Mouse (Mus musculus) midbrain, embryonic 10.5 days (tissue): ENCODE data around the gene Fam151b. TPM values are rescaled to one million over a fixed set of nuclear protein-coding genes. Genes with fewer than 3 reads are reported as not detected.

ENCODE experiments used
- DNase-seq: peaks from one replicate; pipeline ENCODE4 v3.0.0-alpha.2; 2017; ENCODE audit warnings: low spot score
- H3K27ac ChIP-seq: fragments of 300-500 bp; sonication (generic); replicated peaks from 2 replicates; pipeline ENCODE4 v1.5.1; 2016; ENCODE audit warnings: mild to moderate bottlenecking
- H3K27me3 ChIP-seq: fragments of 300-500 bp; sonication (generic); 2 replicates; pipeline ENCODE4 v1.6.1; 2016; ENCODE audit warnings: low read depth, mild to moderate bottlenecking; ENCODE audit not compliant: poor library complexity, severe bottlenecking
- H3K36me3 ChIP-seq: fragments of 300-500 bp; sonication (generic); 2 replicates; pipeline ENCODE4 v1.6.1; 2016; ENCODE audit warnings: mild to moderate bottlenecking, moderate library complexity
- H3K4me1 ChIP-seq: fragments of 300-500 bp; sonication (generic); 2 replicates; pipeline ENCODE4 v1.6.1; 2016
- H3K4me3 ChIP-seq: fragments of 300-500 bp; sonication (generic); 2 replicates; pipeline ENCODE4 v1.5.1; 2016; ENCODE audit warnings: mild to moderate bottlenecking, moderate library complexity
- H3K9me3 ChIP-seq: fragments of 300-500 bp; sonication (generic); replicated peaks from 2 replicates; pipeline ENCODE4 v1.6.1; 2016; ENCODE audit warnings: mild to moderate bottlenecking
- WGBS: fragments of 180-500 bp; shearing (Covaris S2); methylation state at CpG from one replicate; pipeline ENCODE4 v1.1.7; 2016; 5-methylcytosine and 5-hydroxymethylcytosine counted together
- polyA plus RNA-seq: library from polyadenylated mRNA; unstranded; fragments of >200 nt; fragmentation: Nextera tagmentation; extraction: Ambion mirVana; gene quantifications from 2 replicates; pipeline ENCODE4 v1.2.1, GENCODE M21; 2016

Fam151b gene
- polyA plus RNA-seq, 1 experiment from 2014 or later: 0.16 TPM

DNA sequence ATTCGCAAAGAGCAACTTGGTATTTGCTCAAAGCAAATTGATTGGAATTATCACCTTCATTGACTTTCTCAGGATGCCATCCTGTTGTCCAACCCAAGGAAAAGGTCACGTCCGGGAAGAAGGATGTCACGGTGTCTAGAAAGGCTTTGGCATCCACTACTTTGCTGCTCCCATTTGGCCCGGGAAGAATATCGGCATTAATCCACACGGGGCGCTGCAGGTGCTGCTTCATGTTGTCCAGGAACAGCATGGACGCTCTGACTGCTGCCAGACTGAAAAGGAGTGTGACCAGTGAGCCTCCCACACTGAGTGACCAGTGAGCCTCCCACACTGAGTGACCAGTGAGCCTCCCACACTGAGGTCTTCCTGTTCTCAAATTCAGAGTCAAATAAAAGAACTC, 15.9 kb downstream of the Fam151b start:
- no peak for DNase-seq
- Histone ChIP-seq H3K27me3 (no peaks in the 10 kb centered on the region), H3K9me3 (no peaks in the 10 kb centered on the region), H3K4me1 (no peaks in the 10 kb centered on the region), H3K36me3 (peaks cover 9% of the 10 kb centered on the region; the same call in 1 of the 2 replicates), H3K4me3 (no peak overlapping the region), H3K27ac (no peak overlapping the region)
- 75% methylated on average over 9 of the region's 9 CpGs for WGBS

DNA sequence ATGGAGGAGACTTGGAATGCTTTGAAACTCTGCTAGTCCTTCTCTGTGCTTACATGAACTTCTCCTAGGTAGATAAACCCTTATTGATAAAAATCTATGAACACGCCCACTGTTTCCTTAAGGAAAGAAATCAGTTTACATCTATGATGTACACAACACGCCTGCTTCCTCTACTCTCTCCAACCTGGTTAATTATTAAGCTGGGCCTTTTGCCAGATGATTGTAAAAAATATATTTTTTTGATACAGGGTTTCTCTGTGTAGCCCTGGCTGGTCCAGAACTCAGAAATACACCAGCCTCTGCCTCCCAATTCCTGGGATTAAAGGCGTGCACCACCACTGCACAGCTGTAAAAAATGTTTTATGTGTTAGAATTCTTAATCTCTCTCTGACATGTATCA, 19.1 kb downstream of the Fam151b start:
- no peak for DNase-seq
- Histone ChIP-seq H3K36me3 (peaks cover 9% of the 10 kb centered on the region; the same call in 1 of the 2 replicates), H3K4me3 (no peak overlapping the region), H3K27me3 (no peaks in the 10 kb centered on the region), H3K9me3 (no peaks in the 10 kb centered on the region), H3K4me1 (no peaks in the 10 kb centered on the region), H3K27ac (no peak overlapping the region)
- WGBS: 88% methylated on average over 3 of the region's 3 CpGs

DNA sequence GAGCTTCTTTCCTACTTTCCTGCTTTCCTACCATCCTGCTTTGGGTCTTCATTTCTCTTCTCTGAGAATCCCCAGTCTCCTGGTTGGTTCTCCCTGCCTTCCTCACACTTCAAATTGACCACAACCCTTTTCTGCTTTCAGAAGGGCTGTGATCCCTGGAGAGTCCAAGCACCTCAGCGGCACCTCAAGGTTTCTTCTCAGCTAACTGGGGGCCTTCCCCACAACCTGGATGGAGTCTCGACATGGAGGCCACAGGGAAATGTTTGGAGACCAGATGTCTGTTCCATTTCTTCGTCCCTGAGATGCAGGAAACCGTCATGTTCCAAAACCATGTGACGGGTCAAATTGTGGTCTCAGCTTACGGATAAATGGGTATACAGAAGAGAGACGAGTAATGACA, 36.9 kb downstream of the Fam151b start:
- no peak for DNase-seq
- Histone ChIP-seq H3K27me3 (no peaks in the 10 kb centered on the region), H3K4me1 (no peaks in the 10 kb centered on the region), H3K27ac (no peak overlapping the region), H3K36me3 (no peaks in the 10 kb centered on the region), H3K9me3 (no peaks in the 10 kb centered on the region), H3K4me3 (no peak overlapping the region)
- 93% methylated on average over 7 of the region's 7 CpGs for WGBS

DNA sequence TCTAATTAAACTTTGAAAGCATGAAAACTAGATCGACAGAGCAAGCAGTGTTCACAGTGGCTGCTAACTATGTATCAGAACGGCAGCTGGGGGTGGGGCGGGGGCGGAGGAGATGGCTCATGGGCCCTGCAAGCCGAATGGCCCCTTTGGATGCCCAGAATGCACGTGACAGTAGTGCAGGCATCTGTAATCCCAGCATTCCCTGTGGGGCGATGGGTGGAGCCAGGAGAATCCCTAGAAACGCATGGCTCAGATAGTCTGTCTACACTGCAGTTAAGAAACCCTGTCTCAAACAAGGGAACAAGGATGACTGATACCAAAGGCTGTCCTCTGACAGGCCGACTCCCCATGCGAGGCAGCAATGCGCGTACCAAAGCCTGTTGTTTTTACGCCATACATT, 43.5 kb downstream of the Fam151b start:
- H3K27me3 ChIP-seq: no peaks in the 10 kb centered on the region
- H3K4me3 ChIP-seq: no peak overlapping the region
- no peaks in the 10 kb centered on the region for H3K4me1 ChIP-seq
- 74% methylated on average over 13 of the region's 13 CpGs for WGBS
- DNase-seq: no peak
- no peak overlapping the region; the same call in 1 of the 2 replicates for H3K27ac ChIP-seq
- H3K9me3 ChIP-seq: no peaks in the 10 kb centered on the region
- no peaks in the 10 kb centered on the region for H3K36me3 ChIP-seq

DNA sequence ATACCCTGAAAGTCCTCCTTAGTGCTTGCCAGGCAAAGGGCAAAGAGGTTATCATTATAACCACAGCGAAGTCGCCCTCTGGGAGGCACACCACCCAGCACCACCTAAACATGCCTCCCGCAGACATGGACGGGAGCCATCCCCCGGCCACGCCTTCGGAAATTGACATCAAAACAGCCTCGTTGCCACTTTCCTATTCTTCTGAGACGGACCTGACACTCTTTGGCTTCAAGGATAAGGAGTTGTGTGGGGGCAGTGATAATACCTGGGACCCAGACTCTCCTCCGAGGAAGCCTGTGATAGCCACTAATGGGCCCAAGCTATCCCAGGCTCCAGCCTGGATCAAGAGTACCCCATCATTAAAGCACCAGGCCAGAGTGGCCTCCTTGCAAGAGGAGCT, 45.2 kb downstream of the Fam151b start:
- Histone ChIP-seq H3K4me3 (no peak overlapping the region), H3K9me3 (no peaks in the 10 kb centered on the region), H3K36me3 (no peaks in the 10 kb centered on the region), H3K27me3 (no peaks in the 10 kb centered on the region), H3K27ac (no peak overlapping the region), H3K4me1 (no peaks in the 10 kb centered on the region)
- DNase-seq: no peak
- 90% methylated on average over 10 of the region's 10 CpGs for WGBS

DNA sequence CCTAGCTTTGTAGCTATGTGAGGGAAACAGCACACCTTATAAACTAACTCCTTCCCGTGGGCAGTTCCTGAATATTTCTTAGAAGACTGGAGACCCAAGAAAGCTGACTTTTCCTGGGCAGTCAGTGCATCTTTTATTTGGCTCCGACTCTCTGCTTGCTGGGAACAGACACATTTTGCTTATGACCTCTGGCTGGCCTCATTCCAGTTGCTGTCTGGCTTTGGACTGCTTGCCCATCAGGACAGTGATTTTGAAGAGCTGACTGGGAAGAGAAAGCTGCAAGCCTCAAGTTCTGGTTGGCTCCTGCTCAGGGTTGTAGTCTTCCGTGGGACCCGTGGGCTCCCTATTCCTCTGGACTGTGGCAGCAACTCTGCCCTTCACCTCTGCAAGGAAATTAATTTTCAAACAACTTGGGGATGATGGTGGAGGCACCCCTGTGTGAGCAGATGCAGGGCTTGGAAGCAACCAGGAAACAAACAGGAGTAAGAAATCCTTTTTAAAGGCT, 56.4 kb downstream of the Fam151b start:
- 50% methylated on average over 4 of the region's 4 CpGs for WGBS
- no peak for DNase-seq
- Histone ChIP-seq H3K36me3 (no peaks in the 10 kb centered on the region), H3K4me3 (peak overlapping the region; percentile 79; the same call in 1 of the 2 replicates), H3K27ac (no peak overlapping the region), H3K4me1 (peaks cover 19% of the 10 kb centered on the region), H3K27me3 (peaks cover 70% of the 10 kb centered on the region), H3K9me3 (no peaks in the 10 kb centered on the region)

DNA sequence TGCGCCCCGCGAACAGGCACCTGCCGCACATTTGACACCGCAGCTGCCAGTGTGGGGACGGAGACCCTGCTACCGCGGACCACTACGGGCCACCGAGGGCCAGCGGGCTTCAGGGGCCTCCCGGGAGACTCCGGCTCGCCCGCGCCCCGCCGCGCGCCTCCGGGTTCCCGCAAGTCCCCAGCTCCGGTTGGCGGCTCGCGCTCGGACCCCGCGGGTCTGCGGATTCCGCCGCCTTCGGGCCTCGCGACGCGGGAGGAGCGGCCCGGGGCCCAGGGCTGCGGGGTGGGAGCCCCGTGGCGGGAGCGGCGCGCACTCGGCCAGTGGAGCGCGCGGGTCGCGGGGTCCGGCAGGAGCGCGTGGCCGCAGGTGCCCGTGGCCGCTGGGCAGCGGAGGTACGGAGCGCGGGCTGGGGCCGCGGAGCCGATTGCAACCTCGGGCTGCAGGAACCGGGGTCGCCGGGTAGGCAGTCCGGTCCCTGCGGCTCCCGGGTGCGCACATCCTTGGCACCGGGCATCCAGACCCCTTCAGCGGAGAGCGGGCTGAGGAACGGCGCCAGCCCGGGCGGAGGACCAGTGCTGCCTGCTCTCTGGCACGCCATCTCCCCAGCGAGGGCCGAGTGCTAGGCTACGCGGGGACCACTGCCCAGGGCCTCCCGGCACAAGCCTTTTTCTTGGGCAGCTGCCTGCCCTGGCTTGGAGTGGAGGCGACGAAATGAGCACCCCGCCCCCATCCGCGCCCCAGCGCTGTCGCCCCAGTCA, 57.3 kb downstream of the Fam151b start:
- Histone ChIP-seq H3K36me3 (no peaks in the 10 kb centered on the region), H3K27ac (peak overlapping the region; percentile 49), H3K4me3 (peak overlapping the region; percentile 79), H3K27me3 (peaks cover 70% of the 10 kb centered on the region), H3K9me3 (no peaks in the 10 kb centered on the region), H3K4me1 (peaks cover 19% of the 10 kb centered on the region)
- DNase-seq: peak; percentile 54
- WGBS: under 1% methylated on average over 92 of the region's 92 CpGs

DNA sequence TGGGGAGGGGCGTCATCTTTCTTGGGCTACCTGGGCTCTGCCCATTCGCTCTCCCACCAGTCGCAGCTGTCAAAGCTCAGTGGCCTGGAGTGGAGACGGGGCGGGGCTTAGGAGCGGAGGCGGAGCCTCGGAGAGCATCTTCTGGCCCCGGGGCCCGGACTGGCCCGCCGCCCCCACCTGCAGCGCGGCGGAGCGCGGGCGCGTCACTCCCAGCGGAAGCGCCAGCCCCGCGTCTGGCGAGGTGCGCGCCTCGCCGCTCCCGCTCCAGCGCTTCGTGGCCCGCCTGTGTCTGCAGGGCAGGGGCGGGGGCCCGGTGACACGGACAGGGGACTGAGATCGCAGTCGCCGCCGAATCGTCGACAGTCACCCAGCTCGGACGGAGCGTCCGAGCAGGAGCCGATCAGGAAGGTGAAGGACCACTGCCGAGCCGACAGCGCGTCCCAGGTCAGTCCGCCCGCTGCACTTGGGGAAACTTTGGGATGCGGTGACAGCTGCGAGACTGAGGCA, 58.0 kb downstream of the Fam151b start, which contains the start of gene Ankrd34b:
Gene Ankrd34b, plus strand, starts transcription at position 139 of the 507 bp plus-strand sequence.
- Histone ChIP-seq H3K27ac (peak within 1 kb of the TSS; percentile 49), H3K4me3 (peak within 1 kb of the TSS; percentile 79), H3K9me3 (no peaks in the 10 kb centered on the region), H3K36me3 (no peaks in the 10 kb centered on the region), H3K27me3 (peaks cover 70% of the 10 kb centered on the region), H3K4me1 (peaks cover 19% of the 10 kb centered on the region)
- peak; percentile 67 for DNase-seq
- under 1% methylated on average over 54 of the region's 54 CpGs for whole genome bisulfite sequencing

DNA sequence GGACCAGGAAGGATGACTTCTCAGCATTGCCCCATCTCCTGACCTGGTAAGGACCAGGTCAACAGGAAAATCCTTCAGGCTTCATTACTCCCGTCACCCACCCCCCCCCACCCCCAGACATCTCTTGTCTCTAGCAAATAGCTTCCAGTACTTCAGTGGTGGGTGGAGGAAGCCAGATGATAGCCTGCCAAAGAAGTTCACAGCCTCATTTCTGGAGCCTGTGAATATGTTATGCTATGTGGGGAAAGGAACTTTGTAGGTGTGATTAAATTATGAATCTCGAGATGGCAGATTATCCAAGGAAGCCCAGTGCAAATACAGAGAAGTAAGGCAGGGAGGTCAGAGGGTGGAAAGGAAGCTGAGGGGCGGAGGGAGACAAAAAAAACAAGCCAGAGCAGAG, 60.1 kb downstream of the Fam151b start:
- Histone ChIP-seq H3K27me3 (peaks cover 62% of the 10 kb centered on the region), H3K4me3 (no peak overlapping the region)
- WGBS: 54% methylated on average over 3 of the region's 3 CpGs

DNA sequence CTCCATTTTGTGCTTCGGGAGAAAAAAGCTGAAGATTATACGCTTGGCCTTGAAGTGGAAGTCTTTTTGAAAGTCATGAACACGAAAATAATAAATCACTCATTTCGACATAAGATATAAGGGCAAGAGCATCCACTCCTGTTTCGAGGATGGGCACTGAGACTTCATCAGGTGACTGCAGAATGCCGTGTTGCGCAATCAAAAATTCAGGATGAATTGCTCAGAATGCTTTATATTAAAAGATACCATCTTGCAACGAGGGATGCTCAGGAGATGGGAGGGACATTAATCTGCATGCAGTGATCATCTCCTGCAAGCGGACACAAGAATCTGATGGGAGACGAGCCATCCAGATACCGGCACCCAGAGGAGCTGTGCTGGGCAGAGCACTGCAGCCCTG, 64.2 kb downstream of the Fam151b start:
- DNase-seq: no peak
- no peaks in the 10 kb centered on the region for H3K4me1 ChIP-seq
- H3K27ac ChIP-seq: no peak overlapping the region
- no peaks in the 10 kb centered on the region for H3K9me3 ChIP-seq
- peaks cover 21% of the 10 kb centered on the region for H3K27me3 ChIP-seq
- H3K4me3 ChIP-seq: no peak overlapping the region
- 92% methylated on average over 11 of the region's 11 CpGs for WGBS
- H3K36me3 ChIP-seq: no peaks in the 10 kb centered on the region

More for the DNA sequence above, 60.1 kb downstream of the Fam151b start:
- DNase-seq: no peak
- Histone ChIP-seq H3K9me3 (no peaks in the 10 kb centered on the region), H3K4me1 (peaks cover 19% of the 10 kb centered on the region), H3K36me3 (no peaks in the 10 kb centered on the region), H3K27ac (no peak overlapping the region)

DNA sequence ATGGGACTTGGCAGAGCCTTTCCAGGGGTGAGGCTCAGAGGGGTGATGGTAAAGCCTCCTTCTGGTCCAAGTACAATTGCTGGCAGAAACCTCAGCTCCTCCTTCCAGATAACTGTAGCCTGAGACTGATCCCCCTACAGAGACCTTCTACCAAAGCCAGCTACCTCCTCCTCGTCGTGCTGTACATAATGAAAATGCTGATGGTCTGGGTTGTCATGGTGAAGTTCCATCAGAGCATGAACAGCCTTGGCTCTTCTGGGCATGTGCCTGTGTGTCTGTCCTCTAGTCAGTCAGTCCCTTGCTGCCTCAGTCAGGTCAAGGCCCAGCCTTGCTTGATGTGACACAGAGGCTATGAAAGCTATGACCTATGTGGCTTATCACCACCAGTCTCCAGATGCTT, 73.3 kb downstream of the Fam151b start:
- 84% methylated on average over 2 of the region's 2 CpGs for WGBS
- H3K27me3 ChIP-seq: no peaks in the 10 kb centered on the region
- no peaks in the 10 kb centered on the region; the same call in 1 of the 2 replicates for H3K9me3 ChIP-seq
- no peak overlapping the region for H3K4me3 ChIP-seq
- H3K4me1 ChIP-seq: no peaks in the 10 kb centered on the region
- H3K36me3 ChIP-seq: no peaks in the 10 kb centered on the region
- no peak overlapping the region for H3K27ac ChIP-seq
- DNase-seq: no peak

DNA sequence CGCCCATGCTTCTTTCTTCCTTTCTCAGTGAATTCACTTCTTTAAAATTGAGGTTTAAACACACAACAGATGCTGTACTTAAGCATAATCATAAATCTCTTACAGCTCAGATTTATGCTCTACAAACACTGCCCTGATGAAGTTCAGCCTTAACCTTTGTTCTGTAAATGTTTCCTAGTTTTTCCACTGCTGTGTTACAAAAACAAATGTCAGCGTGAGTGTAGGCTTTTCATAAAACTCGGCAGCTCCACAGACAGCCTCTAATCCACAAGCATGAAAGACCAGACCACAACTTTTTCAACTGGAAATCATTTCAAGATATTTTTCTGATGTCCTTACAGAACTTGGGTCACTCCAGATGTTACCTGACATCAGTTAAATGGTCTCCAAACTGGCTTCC, 80.3 kb downstream of the Fam151b start:
- DNase-seq: no peak
- no peaks in the 10 kb centered on the region for H3K4me1 ChIP-seq
- 89% methylated on average over 3 of the region's 3 CpGs for WGBS
- H3K36me3 ChIP-seq: no peaks in the 10 kb centered on the region
- no peaks in the 10 kb centered on the region; the same call in 1 of the 2 replicates for H3K9me3 ChIP-seq
- no peaks in the 10 kb centered on the region for H3K27me3 ChIP-seq
- H3K4me3 ChIP-seq: no peak overlapping the region
- no peak overlapping the region for H3K27ac ChIP-seq

DNA sequence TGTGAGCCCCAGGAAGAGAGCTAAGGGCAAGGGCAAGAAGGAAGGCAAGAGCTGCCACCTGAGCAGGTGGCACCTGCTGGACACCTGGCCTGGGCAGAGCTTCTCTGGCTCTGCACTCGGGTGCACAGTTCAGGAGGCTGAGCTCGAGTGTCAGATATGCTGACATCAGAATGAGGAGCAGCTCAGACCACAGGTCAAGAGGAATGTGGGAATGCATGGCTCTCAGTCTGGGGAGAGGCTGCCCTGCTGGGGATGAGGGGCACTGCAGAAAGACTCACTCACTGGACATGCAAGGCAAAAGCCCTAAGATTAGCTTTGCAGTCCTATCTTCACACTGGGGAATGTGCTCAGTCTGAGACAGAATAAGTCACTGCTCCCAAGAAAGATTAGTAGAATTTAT, 81.8 kb downstream of the Fam151b start:
- H3K36me3 ChIP-seq: no peaks in the 10 kb centered on the region
- no peak overlapping the region for H3K4me3 ChIP-seq
- 72% methylated on average over 2 of the region's 2 CpGs for WGBS
- no peak overlapping the region for H3K27ac ChIP-seq
- H3K9me3 ChIP-seq: no peaks in the 10 kb centered on the region; the same call in 1 of the 2 replicates
- DNase-seq: no peak
- no peaks in the 10 kb centered on the region for H3K4me1 ChIP-seq
- H3K27me3 ChIP-seq: no peaks in the 10 kb centered on the region
